Mouse (Mus musculus): Measurements from ENCODE around the gene Olfr1257. TPM values are rescaled to one million over a fixed set of nuclear protein-coding genes. Genes with fewer than 3 reads are reported as not detected.
"Not testable (repeated sequence)": the region's sequence is repeated elsewhere in the genome, so short reads cannot be mapped to it uniquely, and the experiment has no call there.

Olfr1257 gene
- polyA plus RNA-seq (2015; fragmentation: Nextera tagmentation; extraction: Ambion mirVana) = not detected in 2 replicates

DNA sequence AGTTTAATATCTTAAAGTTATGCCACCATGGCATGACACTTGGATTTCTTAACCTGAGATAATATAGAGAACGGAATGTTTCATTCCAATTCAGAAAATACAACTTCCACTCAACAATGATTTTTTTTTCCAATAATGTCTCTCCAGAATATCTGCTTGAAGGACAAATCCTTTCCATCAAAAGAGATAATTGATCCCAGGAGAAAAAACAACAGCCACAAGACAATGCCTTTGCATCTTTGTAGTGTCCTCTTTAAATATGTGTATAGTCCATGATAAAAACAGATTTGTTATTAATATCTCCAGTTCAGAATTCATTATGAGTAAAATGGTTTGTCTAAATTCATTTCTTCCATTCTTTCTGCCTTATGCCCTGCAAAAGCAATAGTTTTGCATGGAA, at the start of gene Olfr1257:
Olfr1257 (plus strand) TSS at position 301 of the 400 bp plus-strand sequence.
- H3K4me3 ChIP-seq = no peak within 1 kb of the TSS
- WGBS = 82% methylated on average over 1 of the region's 1 CpGs
- H3K4me1 ChIP-seq (replicated peaks) = no peaks in the 10 kb centered on the region
- H3K9ac ChIP-seq = no peak within 1 kb of the TSS
- H3K9me3 ChIP-seq (replicated peaks) = no peaks in the 10 kb centered on the region
- ATAC-seq (replicated peaks; ENCODE audit: insufficient number of reproducible peaks, insufficient read depth, low FRiP score, low read depth) = no peak
- no peak within 1 kb of the TSS for H3K27ac ChIP-seq
- H3K27me3 ChIP-seq = no peaks in the 10 kb centered on the region
- H3K4me2 ChIP-seq = no peak within 1 kb of the TSS
- H3K36me3 ChIP-seq = no peaks in the 10 kb centered on the region

DNA sequence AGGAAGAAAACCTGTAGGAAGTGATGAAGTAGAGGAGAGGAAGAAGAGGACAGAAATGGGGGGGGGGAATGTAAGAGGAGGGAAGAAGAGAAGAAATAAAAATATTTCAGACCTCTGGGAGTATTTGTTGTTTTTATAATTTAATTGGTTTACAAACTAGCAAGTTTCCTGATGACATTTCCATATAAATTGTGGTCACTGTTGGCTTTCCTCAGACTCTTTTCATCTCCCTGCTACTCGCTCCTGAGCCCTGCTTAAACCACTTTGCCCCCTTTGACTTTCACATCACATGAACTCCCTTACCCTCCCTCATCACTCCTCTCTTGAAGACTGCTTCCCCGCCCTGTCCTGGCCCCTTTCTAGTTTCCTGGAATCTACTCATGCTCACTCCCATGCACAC, 36.8 kb upstream of the Olfr1257 start, which contains the start of gene Olfr1256:
Olfr1256 (minus strand) TSS at position 101 of the 400 bp plus-strand sequence.
- H3K27me3 ChIP-seq = no peaks in the 10 kb centered on the region
- H3K9me3 ChIP-seq (replicated peaks) = no peaks in the 10 kb centered on the region
- no peaks in the 10 kb centered on the region for H3K4me1 ChIP-seq (replicated peaks)
- ATAC-seq (replicated peaks; ENCODE audit: insufficient number of reproducible peaks, insufficient read depth, low FRiP score, low read depth) = no peak
- WGBS = 44% methylated on average over 2 of the region's 2 CpGs
- H3K4me2 ChIP-seq = no peak within 1 kb of the TSS
- H3K36me3 ChIP-seq = no peaks in the 10 kb centered on the region
- H3K27ac ChIP-seq = no peak within 1 kb of the TSS
- no peak within 1 kb of the TSS for H3K4me3 ChIP-seq
- no peak within 1 kb of the TSS for H3K9ac ChIP-seq

DNA sequence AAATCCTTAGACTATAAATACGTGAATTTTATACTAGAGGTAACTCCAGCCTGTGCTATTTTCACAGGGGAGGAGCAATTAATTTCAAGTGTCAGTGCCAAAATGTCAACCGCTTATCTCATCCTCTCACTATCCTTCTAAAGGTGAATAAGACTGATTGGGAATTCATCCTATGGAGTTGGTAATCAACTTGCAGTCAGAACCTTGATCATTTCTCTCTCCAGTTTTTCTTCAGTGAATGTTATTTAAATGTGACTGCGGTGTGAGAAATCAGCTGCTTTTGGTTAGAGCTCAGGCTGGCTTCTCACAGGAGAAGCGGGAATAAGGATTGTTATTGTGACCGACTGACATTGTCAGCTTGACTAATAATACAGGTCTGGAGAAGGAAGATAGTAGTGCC, 30.1 kb upstream of the Olfr1257 start, which contains the start of gene Olfr48:
Olfr48 (minus strand) TSS at position 101 of the 400 bp plus-strand sequence.
- Histone ChIP-seq H3K27me3 (no peaks in the 10 kb centered on the region), H3K4me3 (no peak within 1 kb of the TSS), H3K9ac (no peak within 1 kb of the TSS), H3K9me3 (replicated peaks) (no peaks in the 10 kb centered on the region), H3K4me1 (replicated peaks) (no peaks in the 10 kb centered on the region), H3K27ac (no peak within 1 kb of the TSS), H3K4me2 (no peak within 1 kb of the TSS), H3K36me3 (no peaks in the 10 kb centered on the region)
- WGBS = 72% methylated on average over 5 of the region's 5 CpGs
- no peak for ATAC-seq (replicated peaks; ENCODE audit: insufficient number of reproducible peaks, insufficient read depth, low FRiP score, low read depth)

DNA sequence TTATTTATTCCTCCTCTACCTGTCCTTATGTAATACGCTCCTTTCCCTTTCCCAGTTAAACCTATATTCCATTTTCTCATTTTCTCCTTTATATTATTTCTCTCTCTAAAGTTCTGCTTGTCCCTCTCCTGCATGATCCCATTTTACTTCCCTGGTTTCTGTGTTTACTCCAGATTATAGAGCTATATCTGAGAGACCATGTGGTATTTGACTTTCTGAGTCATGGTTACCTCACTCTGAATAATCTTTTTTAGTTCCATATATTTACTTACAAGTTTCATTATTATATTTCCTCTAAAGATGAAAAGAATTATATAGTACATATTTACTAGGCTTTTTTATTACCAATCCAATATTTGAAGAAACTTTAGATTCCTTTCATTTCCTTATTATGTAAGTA, 29.0 kb upstream of the Olfr1257 start:
- no peak for ATAC-seq (replicated peaks; ENCODE audit: insufficient number of reproducible peaks, insufficient read depth, low FRiP score, low read depth)

DNA sequence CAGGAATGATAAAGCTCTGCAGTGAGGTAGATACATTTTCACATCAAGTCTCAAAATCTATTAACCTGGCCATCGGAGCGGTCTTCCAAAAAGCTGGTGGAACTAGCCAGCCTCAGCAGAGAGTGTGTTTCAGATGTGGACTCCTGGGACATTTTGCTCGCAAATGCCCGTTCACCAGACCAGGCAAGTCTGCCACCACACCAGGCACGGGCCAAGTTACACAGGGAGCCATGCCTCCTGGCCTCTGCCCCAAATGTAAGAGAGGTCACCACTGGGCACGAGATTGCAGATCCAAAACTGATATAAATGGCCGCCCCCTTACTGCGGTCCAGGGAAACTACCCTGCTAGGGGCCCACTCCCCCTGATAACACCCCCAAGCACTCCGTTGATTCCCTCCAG, 34.4 kb downstream of the Olfr1257 start:
- not testable (repeated sequence) for H3K4me2 ChIP-seq; H3K27me3 ChIP-seq; H3K9me3 ChIP-seq (replicated peaks); H3K36me3 ChIP-seq; H3K4me3 ChIP-seq; H3K4me1 ChIP-seq (replicated peaks); H3K9ac ChIP-seq; ATAC-seq (replicated peaks; ENCODE audit: insufficient number of reproducible peaks, insufficient read depth, low FRiP score, low read depth); H3K27ac ChIP-seq
- 89% methylated on average over 9 of the region's 9 CpGs for WGBS

More for the DNA sequence above, 29.0 kb upstream of the Olfr1257 start:
- Histone ChIP-seq H3K4me3 (no peak overlapping the region), H3K9ac (no peak overlapping the region), H3K36me3 (no peaks in the 10 kb centered on the region), H3K4me2 (no peak overlapping the region), H3K27me3 (no peaks in the 10 kb centered on the region), H3K4me1 (replicated peaks) (no peaks in the 10 kb centered on the region), H3K9me3 (replicated peaks) (no peaks in the 10 kb centered on the region), H3K27ac (no peak overlapping the region)
- 91% methylated on average over 1 of the region's 1 CpGs for WGBS

DNA sequence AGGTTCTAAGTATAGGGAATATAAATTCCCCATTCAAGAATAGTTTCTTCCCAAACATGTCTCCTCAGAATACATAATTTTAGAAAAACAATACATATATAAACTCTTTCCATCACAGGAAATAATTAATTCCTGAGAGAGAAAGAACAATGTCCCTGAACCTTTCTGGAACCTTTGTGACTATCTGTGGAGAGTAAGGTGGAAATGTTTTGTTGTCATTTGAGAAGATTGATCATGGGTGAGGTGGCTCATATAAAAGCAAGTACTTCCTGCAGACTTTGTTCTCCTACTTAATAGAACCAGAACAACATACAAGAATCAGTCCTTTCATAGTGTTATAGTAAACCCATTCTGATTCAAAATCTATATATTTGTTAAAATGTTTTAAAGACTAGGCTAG, 48.8 kb downstream of the Olfr1257 start, which contains the start of gene Olfr1258:
Olfr1258 (plus strand) TSS at position 301 of the 400 bp plus-strand sequence.
- H3K4me1 ChIP-seq (replicated peaks) = no peaks in the 10 kb centered on the region
- H3K4me3 ChIP-seq = no peak within 1 kb of the TSS
- no peak within 1 kb of the TSS for H3K27ac ChIP-seq
- H3K9me3 ChIP-seq (replicated peaks) = no peaks in the 10 kb centered on the region
- no peak for ATAC-seq (replicated peaks; ENCODE audit: insufficient number of reproducible peaks, insufficient read depth, low FRiP score, low read depth)
- H3K9ac ChIP-seq = no peak within 1 kb of the TSS
- H3K27me3 ChIP-seq = no peaks in the 10 kb centered on the region
- no peaks in the 10 kb centered on the region for H3K36me3 ChIP-seq
- no peak within 1 kb of the TSS for H3K4me2 ChIP-seq

Other genes with a start within 250 kb of the Olfr1257 start
- gene Olfr1249, start 243.5 kb upstream of the Olfr1257 start, polyA plus RNA-seq (2015; fragmentation: Nextera tagmentation; extraction: Ambion mirVana) = not detected in 2 replicates
- not detected in 2 replicates for gene Olfr1250, start 217.0 kb upstream of the Olfr1257 start, polyA plus RNA-seq (2015; fragmentation: Nextera tagmentation; extraction: Ambion mirVana)
- not detected in 2 replicates for gene Olfr1251, start 206.5 kb upstream of the Olfr1257 start, polyA plus RNA-seq (2015; fragmentation: Nextera tagmentation; extraction: Ambion mirVana)
- not detected in 2 replicates for gene Olfr1252, start 153.4 kb upstream of the Olfr1257 start, polyA plus RNA-seq (2015; fragmentation: Nextera tagmentation; extraction: Ambion mirVana)
- not detected in 2 replicates for gene Olfr1253, start 121.3 kb upstream of the Olfr1257 start, polyA plus RNA-seq (2015; fragmentation: Nextera tagmentation; extraction: Ambion mirVana)
- not detected in 2 replicates for gene Olfr1254, start 84.8 kb upstream of the Olfr1257 start, polyA plus RNA-seq (2015; fragmentation: Nextera tagmentation; extraction: Ambion mirVana)
- gene Olfr1255, start 66.4 kb upstream of the Olfr1257 start, polyA plus RNA-seq (2015; fragmentation: Nextera tagmentation; extraction: Ambion mirVana) = not detected in 2 replicates
- not detected in 2 replicates for gene Olfr1256, start 36.9 kb upstream of the Olfr1257 start, polyA plus RNA-seq (2015; fragmentation: Nextera tagmentation; extraction: Ambion mirVana)
- not detected in 2 replicates for gene Olfr48, start 30.2 kb upstream of the Olfr1257 start, polyA plus RNA-seq (2015; fragmentation: Nextera tagmentation; extraction: Ambion mirVana)
- gene Olfr1258, start 48.9 kb downstream of the Olfr1257 start, polyA plus RNA-seq (2015; fragmentation: Nextera tagmentation; extraction: Ambion mirVana) = not detected in 2 replicates
- gene Olfr1259, start 70.2 kb downstream of the Olfr1257 start, polyA plus RNA-seq (2015; fragmentation: Nextera tagmentation; extraction: Ambion mirVana) = not detected in 2 replicates
- not detected in 2 replicates for gene Olfr1260, start 95.9 kb downstream of the Olfr1257 start, polyA plus RNA-seq (2015; fragmentation: Nextera tagmentation; extraction: Ambion mirVana)
- not detected in 2 replicates for gene Olfr1261, start 112.8 kb downstream of the Olfr1257 start, polyA plus RNA-seq (2015; fragmentation: Nextera tagmentation; extraction: Ambion mirVana)
- not detected in 2 replicates for gene Olfr1262, start 121.7 kb downstream of the Olfr1257 start, polyA plus RNA-seq (2015; fragmentation: Nextera tagmentation; extraction: Ambion mirVana)
- not detected in 2 replicates for gene Olfr1263, start 133.7 kb downstream of the Olfr1257 start, polyA plus RNA-seq (2015; fragmentation: Nextera tagmentation; extraction: Ambion mirVana)
- not detected in 2 replicates for gene Olfr1264, start 147.1 kb downstream of the Olfr1257 start, polyA plus RNA-seq (2015; fragmentation: Nextera tagmentation; extraction: Ambion mirVana)
- not detected in 2 replicates for gene Olfr1265, start 156.9 kb downstream of the Olfr1257 start, polyA plus RNA-seq (2015; fragmentation: Nextera tagmentation; extraction: Ambion mirVana)
- not detected in 2 replicates for gene Olfr140, start 185.2 kb downstream of the Olfr1257 start, polyA plus RNA-seq (2015; fragmentation: Nextera tagmentation; extraction: Ambion mirVana)
- gene Olfr1269, start 243.0 kb downstream of the Olfr1257 start, polyA plus RNA-seq (2015; fragmentation: Nextera tagmentation; extraction: Ambion mirVana) = not detected in 2 replicates